Mouse (Mus musculus) stomach, postnatal 0 days (tissue): ENCODE data around the gene Eml2.

Source experiments
- CTCF ChIP-seq: IDR thresholded peaks from 2 replicates; pipeline ENCODE4 v1.5.1; 2016; ENCODE audit warnings: antibody characterized with exemption, low read depth, mild to moderate bottlenecking, moderate library complexity
- EP300 ChIP-seq: optimal IDR thresholded peaks from 2 replicates; pipeline ENCODE3; 2016; ENCODE audit warnings: antibody characterized with exemption

- TF ChIP-seq CTCF (no peak), EP300 (no peak)
These were observed 995 bp downstream of the Eml2 start for GRCm38 (mm10) chr7:19177216-19177615.
